Mouse (Mus musculus): ENCODE data around the gene Mex3d. TPM values are rescaled to one million over a fixed set of nuclear protein-coding genes. Genes with fewer than 3 reads are reported as not detected.

Mex3d gene
- total and polyA plus RNA-seq, 3 experiments: 15.6 to 18.8 TPM; not detected in 1

DNA sequence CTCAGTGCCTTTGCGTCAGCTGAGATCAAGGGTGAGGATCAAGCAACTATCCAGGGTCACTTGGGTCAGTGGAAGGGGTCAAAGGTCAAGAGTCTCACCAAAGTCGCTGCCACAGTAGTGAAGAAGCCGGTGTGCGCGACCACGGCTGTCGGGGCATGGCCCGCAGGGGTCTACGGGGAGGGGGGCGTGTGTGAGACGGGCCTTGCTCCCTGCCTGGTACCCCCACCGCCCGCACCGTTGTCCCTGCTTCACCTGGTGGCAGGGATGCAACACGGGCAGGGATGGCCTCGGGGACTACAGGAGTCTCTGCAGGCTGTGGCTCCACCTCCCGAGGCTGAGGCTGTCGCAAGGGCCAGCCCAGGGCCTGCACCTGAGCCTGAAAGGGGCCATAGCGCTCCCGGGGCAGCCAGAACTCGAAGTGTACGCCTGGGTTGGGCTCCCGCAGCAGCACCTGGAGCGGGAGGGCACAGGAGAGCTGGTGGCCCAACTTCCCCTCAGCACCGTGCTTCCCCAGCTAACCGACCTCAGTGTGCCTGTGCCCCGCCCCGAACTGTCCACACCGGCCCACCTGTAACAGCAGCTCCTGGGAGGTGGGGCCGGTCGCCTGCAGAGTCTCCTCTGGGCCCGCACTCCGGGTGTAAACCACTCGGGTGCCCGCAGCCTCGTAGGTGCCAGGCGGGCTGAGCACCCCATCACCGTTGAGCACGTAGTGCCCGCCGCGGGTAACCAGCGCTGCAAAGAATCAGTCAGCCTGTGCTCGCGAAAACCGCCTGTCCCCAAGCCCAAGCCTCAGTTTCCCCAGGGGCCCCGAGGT, 45.8 kb downstream of the Mex3d start:
- no peaks in the 10 kb centered on the region for H3K79me2 ChIP-seq (ENCODE audit: control insufficient read depth, insufficient read depth, low read length, poor library complexity)
- no peaks in the 10 kb centered on the region for H3K9me3 ChIP-seq (replicated peaks; ENCODE audit: insufficient read depth, low read length)
- TF ChIP-seq ZKSCAN1 (IDR thresholded peaks at IDR 0.05; ENCODE audit: low read depth, low read length): no peak
- no peak for TF ChIP-seq TCF12 (IDR thresholded peaks at IDR 0.05; ENCODE audit: low read depth, low read length)
- no peak for TF ChIP-seq CHD1 (IDR thresholded peaks at IDR 0.05; ENCODE audit: low read depth, low read length)
- no peak for TF ChIP-seq GATA1 (IDR thresholded peaks at IDR 0.05; ENCODE audit: low read depth, low read length)
- TF ChIP-seq RCOR1 (IDR thresholded peaks at IDR 0.05; ENCODE audit: low read depth, low read length): no peak
- no peak for TF ChIP-seq ETS1 (IDR thresholded peaks at IDR 0.05; ENCODE audit: low read depth, low read length)
- TF ChIP-seq BHLHE40 (IDR thresholded peaks at IDR 0.05; ENCODE audit: borderline replicate concordance, low read depth, low read length): no peak
- DNase-seq (ENCODE audit: low read depth, low spot score): no peak
- H3K27me3 ChIP-seq (ENCODE audit: control insufficient read depth in 1 of 2, insufficient read depth in 2 of 2, low read length in 2 of 2): no peaks in the 10 kb centered on the region
- H3K4me3 ChIP-seq (ENCODE audit: control insufficient read depth in 1 of 2, insufficient read depth in 1 of 2, low read depth in 2 of 2, low read length in 2 of 2): no peak overlapping the region
- no peak overlapping the region for H3K27ac ChIP-seq (ENCODE audit: control insufficient read depth, low read depth, low read length)
- peaks cover 8 to 22% of the 10 kb centered on the region in 2 experiments for H3K4me1 ChIP-seq (ENCODE audit: control insufficient read depth in 1 of 2, insufficient read depth in 2 of 2, low read length in 2 of 2)
- no peak overlapping the region for H3K9ac ChIP-seq (ENCODE audit: control insufficient read depth, low read depth, low read length, poor library complexity, severe bottlenecking)
- peaks cover 0 to 12% of the 10 kb centered on the region in 2 experiments; a peak in 2 of 4 replicates for H3K36me3 ChIP-seq (ENCODE audit: control insufficient read depth in 1 of 2, insufficient read depth in 2 of 2, low read length in 2 of 2)

DNA sequence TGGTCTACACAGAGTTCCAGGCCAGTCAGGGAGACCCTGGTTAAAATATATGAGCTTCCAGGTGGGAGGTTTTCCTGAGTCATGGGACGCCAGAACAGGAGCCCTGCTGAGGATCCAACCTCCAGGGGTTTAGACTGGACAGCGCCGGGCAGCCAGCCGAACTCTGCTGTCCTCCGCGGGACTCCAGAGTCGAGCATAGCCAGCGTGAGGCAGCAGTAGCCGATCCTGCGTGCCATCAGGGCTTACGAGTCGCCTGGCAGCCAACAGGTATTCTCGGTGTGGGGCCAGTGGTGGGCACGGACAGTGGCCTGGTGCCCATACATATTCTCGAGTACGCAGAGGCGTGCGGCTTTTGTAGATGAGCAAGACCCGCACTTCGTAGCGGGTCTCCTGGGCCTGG, 46.4 kb downstream of the Mex3d start:
- Histone ChIP-seq H3K36me3 (ENCODE audit: control insufficient read depth in 1 of 2, insufficient read depth in 2 of 2, low read length in 2 of 2) (peaks cover 0 to 12% of the 10 kb centered on the region in 2 experiments; a peak in 3 of 4 replicates), H3K27ac (ENCODE audit: control insufficient read depth, low read depth, low read length) (no peak overlapping the region), H3K27me3 (ENCODE audit: control insufficient read depth in 1 of 2, insufficient read depth in 2 of 2, low read length in 2 of 2) (no peaks in the 10 kb centered on the region), H3K4me1 (ENCODE audit: control insufficient read depth in 1 of 2, insufficient read depth in 2 of 2, low read length in 2 of 2) (peaks cover 8 to 22% of the 10 kb centered on the region in 2 experiments), H3K9ac (ENCODE audit: control insufficient read depth, low read depth, low read length, poor library complexity, severe bottlenecking) (no peak overlapping the region), H3K4me3 (ENCODE audit: control insufficient read depth in 1 of 2, insufficient read depth in 1 of 2, low read depth in 2 of 2, low read length in 2 of 2) (no peak overlapping the region), H3K9me3 (replicated peaks; ENCODE audit: insufficient read depth, low read length) (no peaks in the 10 kb centered on the region), H3K79me2 (ENCODE audit: control insufficient read depth, insufficient read depth, low read length, poor library complexity) (no peaks in the 10 kb centered on the region)
- DNase-seq (ENCODE audit: low read depth, low spot score): no peak
- TF ChIP-seq UBTF (IDR thresholded peaks at IDR 0.05; ENCODE audit: borderline replicate concordance, insufficient read depth, low read depth, low read length) (no peak), NRF1 (IDR thresholded peaks at IDR 0.05; ENCODE audit: insufficient read depth, low read depth, low read length, poor library complexity, severe bottlenecking) (no peak), MAFK (IDR thresholded peaks at IDR 0.05; ENCODE audit: borderline replicate concordance, low read depth, low read length) (no peak), KAT2A (conservative IDR thresholded peaks at IDR 0.05; ENCODE audit: low read depth, low read length) (no peak), RAD21 (IDR thresholded peaks at IDR 0.05; ENCODE audit: low read depth, low read length) (no peak), GABPA (IDR thresholded peaks at IDR 0.05; ENCODE audit: low read depth, low read length) (no peak)
